Mouse (Mus musculus) liver, embryonic 15.5 days (tissue): ENCODE data around the gene Ncoa7. TPM values are rescaled to one million over a fixed set of nuclear protein-coding genes. Genes with fewer than 3 reads are reported as not detected.

Source experiments
- polyA plus RNA-seq: library from polyadenylated mRNA; unstranded; fragments of >200 nt; fragmentation: Nextera tagmentation; extraction: Ambion mirVana; gene quantifications from 2 replicates; pipeline ENCODE4 v1.2.1, GENCODE M21; 2015

Ncoa7 gene
- polyA plus RNA-seq, 1 experiment from 2014 or later = 12.2 TPM

Other genes with a start within 250 kb of the Ncoa7 start
- gene Trmt11, start 202.6 kb downstream of the Ncoa7 start, polyA plus RNA-seq = 13.4 and 14.7 TPM in 2 replicates
- 13.3 and 15.6 TPM in 2 replicates for gene Hint3, start 173.7 kb downstream of the Ncoa7 start, polyA plus RNA-seq
- 0.44 and 0.53 TPM in 2 replicates for gene Hey2, start 39.5 kb upstream of the Ncoa7 start, polyA plus RNA-seq